Comparison of ENCODE assay signal across 13 mouse cellular contexts in the genomic region with DNA sequence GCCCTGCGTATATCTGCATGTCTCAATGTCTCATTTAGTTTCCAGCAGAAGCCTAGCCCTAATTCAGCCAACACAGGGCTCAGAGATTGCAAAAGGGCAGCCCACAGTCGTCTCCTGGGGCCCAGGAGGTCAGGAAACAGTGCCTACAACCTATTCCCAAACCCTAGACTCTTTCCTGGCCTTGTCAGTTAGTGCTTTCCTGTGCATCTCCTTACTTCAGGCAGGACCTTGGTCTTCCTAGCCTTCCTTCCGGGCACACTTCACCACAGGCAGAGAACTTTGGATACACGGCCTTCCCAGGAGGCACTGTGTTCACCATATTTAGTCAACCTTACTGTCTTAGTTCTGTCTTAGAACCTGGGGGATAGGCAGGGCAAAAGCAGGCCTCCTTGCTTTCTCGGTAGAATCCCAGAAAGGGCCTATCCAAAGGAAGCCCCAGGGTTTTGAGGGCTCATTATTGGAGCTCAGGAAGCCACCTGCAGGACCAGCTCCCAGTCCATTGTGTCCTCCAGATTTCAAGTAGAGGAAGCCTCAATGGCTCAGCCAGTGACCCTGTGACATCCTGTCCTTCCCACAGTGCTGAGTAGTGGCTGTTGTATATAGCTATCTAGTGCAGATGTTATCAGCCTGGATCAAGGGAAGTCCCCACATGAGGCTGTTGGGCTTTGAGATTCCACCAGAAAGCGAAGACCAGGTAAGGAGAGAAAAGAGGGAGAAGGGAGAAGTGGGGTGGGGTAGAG. TPM values are rescaled to one million over a fixed set of nuclear protein-coding genes. Genes with fewer than 3 reads are reported as not detected.
DNase-seq lines count a peak whose midpoint lies in the region; ATAC-seq and TF ChIP-seq lines count a peak whose summit lies in the region.
"Had no signal": no experiment of that assay in that cellular context is flagged by ENCODE, and none has a peak within 500 bp of the region (broad histone marks: within the 10 kb centered on the region; RNA-seq: fewer than 3 reads in every experiment).

No protein-coding gene starts in this region.

- no peak for TF ChIP-seq CTCF in liver, postnatal 0 days (IDR thresholded peaks at IDR 0.05; ENCODE audit: low read depth)

- H3K27ac ChIP-seq in heart, embryonic 10.5 days = peak overlapping the region; percentile 80; the same call in 1 of the 2 replicates
- H3K27ac ChIP-seq in lung, embryonic 15.5 days = peak overlapping the region; percentile 92
- peak overlapping the region; percentile 90 for H3K27ac ChIP-seq in heart, embryonic 13.5 days (replicated peaks)
- peak overlapping the region; percentile 72 for H3K27ac ChIP-seq in liver, postnatal 0 days (ENCODE audit: low read depth)
- no peak overlapping the region for H3K27ac ChIP-seq in midbrain, embryonic 16.5 days (ENCODE audit: low read length)
- H3K27ac ChIP-seq: hindbrain, embryonic 15.5 days had no signal

- WGBS in heart, embryonic 10.5 days = 64% methylated on average over 6 of the region's 6 CpGs
- WGBS in lung, embryonic 15.5 days = 68% methylated on average over 6 of the region's 6 CpGs
- WGBS in heart, embryonic 13.5 days = 58% methylated on average over 6 of the region's 6 CpGs
- 65% methylated on average over 6 of the region's 6 CpGs for WGBS in liver, postnatal 0 days (ENCODE audit: insufficient replicate concordance)
- WGBS in midbrain, embryonic 16.5 days = 81% methylated on average over 6 of the region's 6 CpGs

- intact Hi-C loops in heart, postnatal 25 days (cut with DNase I) = no loop called here

- H3K4me2 ChIP-seq in lung, embryonic 15.5 days = no peak overlapping the region
- peak overlapping the region; percentile 14; the same call in 1 of the 2 replicates for H3K4me2 ChIP-seq in heart, embryonic 13.5 days
- H3K4me2 ChIP-seq in liver, postnatal 0 days (ENCODE audit: low read depth, low read length) = no peak overlapping the region
- H3K4me2 ChIP-seq in midbrain, embryonic 16.5 days (ENCODE audit: low read length) = no peak overlapping the region
- H3K4me2 ChIP-seq: hindbrain, embryonic 15.5 days had no signal

- ATAC-seq in lung, embryonic 15.5 days (ENCODE audit: borderline replicate concordance, extremely low read depth, low FRiP score, low TSS enrichment) = no peak
- ATAC-seq in heart, embryonic 13.5 days (ENCODE audit: extremely low read depth, insufficient number of reproducible peaks, low FRiP score, low TSS enrichment) = no peak
- ATAC-seq in liver, postnatal 0 days = no peak
- no peak for ATAC-seq in midbrain, embryonic 16.5 days

- no peak overlapping the region for H3K4me3 ChIP-seq in heart, embryonic 10.5 days
- H3K4me3 ChIP-seq in lung, embryonic 15.5 days = no peak overlapping the region
- H3K4me3 ChIP-seq in heart, embryonic 13.5 days = no peak overlapping the region
- no peak overlapping the region for H3K4me3 ChIP-seq in liver, postnatal 0 days (ENCODE audit: low read depth, low read length)
- H3K4me3 ChIP-seq in midbrain, embryonic 16.5 days (ENCODE audit: low read depth, low read length) = no peak overlapping the region
- H3K4me3 ChIP-seq: hindbrain, embryonic 15.5 days had no signal

- H3K9ac ChIP-seq in lung, embryonic 15.5 days = no peak overlapping the region
- no peak overlapping the region for H3K9ac ChIP-seq in heart, embryonic 13.5 days
- no peak overlapping the region for H3K9ac ChIP-seq in liver, postnatal 0 days (replicated peaks)
- H3K9ac ChIP-seq in midbrain, embryonic 16.5 days (ENCODE audit: low read depth, low read length) = no peak overlapping the region
- H3K9ac ChIP-seq: hindbrain, embryonic 15.5 days had no signal

- 0 out of 2 replicates have a peak, but pooled peaks cover 12% of the 10 kb centered on the region for H3K4me1 ChIP-seq in heart, embryonic 10.5 days
- 0 out of 2 replicates have a peak, but pooled peaks cover 3% of the 10 kb centered on the region for H3K4me1 ChIP-seq in lung, embryonic 15.5 days
- H3K4me1 ChIP-seq in heart, embryonic 13.5 days = peaks cover 25% of the 10 kb centered on the region
- H3K4me1 ChIP-seq in liver, postnatal 0 days (ENCODE audit: insufficient read depth) = peaks cover 16% of the 10 kb centered on the region
- H3K4me1 ChIP-seq in midbrain, embryonic 16.5 days (ENCODE audit: control insufficient read depth, insufficient read depth, low read length) = no peaks in the 10 kb centered on the region
- H3K4me1 ChIP-seq: hindbrain, embryonic 15.5 days had no signal

- no peak for TF ChIP-seq EP300 in liver, postnatal 0 days (IDR thresholded peaks at IDR 0.05; ENCODE audit: low read depth)

- no peak for DNase-seq in heart, embryonic 10.5 days (ENCODE audit: low spot score)
- DNase-seq in heart, postnatal 25 days (ENCODE audit: low spot score) = no peak
- DNase-seq in lung, postnatal 25 days (ENCODE audit: low spot score) = no peak
- no peak for DNase-seq in liver, postnatal 0 days
- no peak for DNase-seq in cerebellum, adult 18-20 months
- DNase-seq: cerebellum, adult 9-11 months; lung, adult 2 months had no signal

- H3K27me3 ChIP-seq in heart, embryonic 10.5 days (ENCODE audit: insufficient read depth, poor library complexity, severe bottlenecking) = no peaks in the 10 kb centered on the region
- H3K27me3 ChIP-seq in lung, embryonic 15.5 days = no peaks in the 10 kb centered on the region
- no peaks in the 10 kb centered on the region for H3K27me3 ChIP-seq in heart, embryonic 13.5 days (replicated peaks)
- H3K27me3 ChIP-seq in liver, postnatal 0 days (ENCODE audit: insufficient read depth, low read length) = no peaks in the 10 kb centered on the region
- no peaks in the 10 kb centered on the region for H3K27me3 ChIP-seq in midbrain, embryonic 16.5 days (ENCODE audit: control insufficient read depth, insufficient read depth, low read depth, low read length)
- H3K27me3 ChIP-seq: hindbrain, embryonic 15.5 days had no signal

- H3K9me3 ChIP-seq in heart, embryonic 10.5 days = no peaks in the 10 kb centered on the region
- H3K9me3 ChIP-seq in lung, embryonic 15.5 days = no peaks in the 10 kb centered on the region
- no peaks in the 10 kb centered on the region for H3K9me3 ChIP-seq in heart, embryonic 13.5 days
- no peaks in the 10 kb centered on the region for H3K9me3 ChIP-seq in liver, postnatal 0 days (ENCODE audit: low read length)
- H3K9me3 ChIP-seq in midbrain, embryonic 16.5 days (replicated peaks; ENCODE audit: control insufficient read depth, low read length, poor library complexity, severe bottlenecking) = no peaks in the 10 kb centered on the region
- H3K9me3 ChIP-seq: hindbrain, embryonic 15.5 days had no signal

- H3K36me3 ChIP-seq in heart, embryonic 10.5 days = 0 out of 2 replicates have a peak, but pooled peaks cover 4% of the 10 kb centered on the region
- H3K36me3 ChIP-seq in lung, embryonic 15.5 days = no peaks in the 10 kb centered on the region
- H3K36me3 ChIP-seq in heart, embryonic 13.5 days = no peaks in the 10 kb centered on the region
- H3K36me3 ChIP-seq in liver, postnatal 0 days (replicated peaks; ENCODE audit: insufficient read depth, low read length) = 0 out of 2 replicates have a peak, but pooled peaks cover 5% of the 10 kb centered on the region
- H3K36me3 ChIP-seq in midbrain, embryonic 16.5 days (ENCODE audit: control insufficient read depth, insufficient read depth, low read length) = no peaks in the 10 kb centered on the region
- H3K36me3 ChIP-seq: hindbrain, embryonic 15.5 days had no signal

RNA-seq across cellular contexts. Expression of gene Icam2, which starts 4.7 kb away (rescaled TPM):
- 58.8 and 69.1 TPM in 2 replicates for polyA plus RNA-seq in heart, embryonic 10.5 days (2016; fragmentation: Nextera tagmentation; extraction: Ambion mirVana)
- total RNA-seq in heart, postnatal 25 days (2021) = 10 to 100 TPM; 26.1 to 32.0 TPM
- 93.5 and 99.2 TPM in 2 replicates for polyA plus RNA-seq in lung, embryonic 15.5 days (2015; fragmentation: Nextera tagmentation; extraction: Ambion mirVana)
- polyA plus RNA-seq in heart, embryonic 13.5 days (2015; fragmentation: Nextera tagmentation; extraction: Ambion mirVana) = 77.7 and 86.1 TPM in 2 replicates
- 11.4 and 12.6 TPM in 2 replicates for polyA plus RNA-seq in liver, postnatal 0 days (2015; fragmentation: Nextera tagmentation; extraction: Ambion mirVana)
- 10.4 and 12.3 TPM in 2 replicates for polyA plus RNA-seq in midbrain, embryonic 16.5 days (2015; fragmentation: Nextera tagmentation; extraction: Ambion mirVana)
- polyA plus RNA-seq: C2C12 had no signal

RNA-seq across cellular contexts. Expression of gene Prr29, which starts 17.9 kb away (rescaled TPM):
- polyA plus RNA-seq in heart, embryonic 10.5 days (2016; fragmentation: Nextera tagmentation; extraction: Ambion mirVana) = 0.11 and 0.21 TPM in 2 replicates
- under 1 TPM; 0.73 to 0.95 TPM for total RNA-seq in heart, postnatal 25 days (2021)
- 0.93 and 1.1 TPM in 2 replicates for polyA plus RNA-seq in lung, embryonic 15.5 days (2015; fragmentation: Nextera tagmentation; extraction: Ambion mirVana)
- polyA plus RNA-seq in heart, embryonic 13.5 days (2015; fragmentation: Nextera tagmentation; extraction: Ambion mirVana) = 0.15 and 0.27 TPM in 2 replicates
- polyA plus RNA-seq in liver, postnatal 0 days (2015; fragmentation: Nextera tagmentation; extraction: Ambion mirVana) = not detected in 2 replicates
- polyA plus RNA-seq in midbrain, embryonic 16.5 days (2015; fragmentation: Nextera tagmentation; extraction: Ambion mirVana) = not detected in 2 replicates
- polyA plus RNA-seq: C2C12; hindbrain, embryonic 15.5 days had no signal

RNA-seq across cellular contexts. Expression of gene Scn4a, which starts 30.1 kb away (rescaled TPM):
- polyA plus RNA-seq in heart, embryonic 10.5 days (2016; fragmentation: Nextera tagmentation; extraction: Ambion mirVana) = 0.20 and 0.44 TPM in 2 replicates
- 1 to 10 TPM; 9.7 to 9.9 TPM for total RNA-seq in heart, postnatal 25 days (2021)
- polyA plus RNA-seq in lung, embryonic 15.5 days (2015; fragmentation: Nextera tagmentation; extraction: Ambion mirVana) = 0.06 and 0.16 TPM in 2 replicates
- polyA plus RNA-seq in heart, embryonic 13.5 days (2015; fragmentation: Nextera tagmentation; extraction: Ambion mirVana) = 0.03 and 0.08 TPM in 2 replicates
- polyA plus RNA-seq in liver, postnatal 0 days (2015; fragmentation: Nextera tagmentation; extraction: Ambion mirVana) = 0.04 and 0.06 TPM in 2 replicates
- polyA plus RNA-seq in midbrain, embryonic 16.5 days (2015; fragmentation: Nextera tagmentation; extraction: Ambion mirVana) = not detected in 2 replicates
- total RNA-seq: layer of hippocampus, postnatal 14 days had no signal
- polyA plus RNA-seq: hindbrain, embryonic 15.5 days had no signal
